Mouse (Mus musculus) midbrain, embryonic 14.5 days (tissue): ENCODE data around the gene Gm20388. TPM values are rescaled to one million over a fixed set of nuclear protein-coding genes. Genes with fewer than 3 reads are reported as not detected.

ENCODE experiments used
- ATAC-seq: fragments of 200-750 bp; cut with Nextera tagmentation; 2 replicates; pipeline ENCODE4 v1.8.0; 2017; ENCODE audit warnings: moderate number of reproducible peaks, moderate library complexity; ENCODE audit not compliant: low FRiP score, low TSS enrichment
- DNase-seq: peaks from one replicate; pipeline ENCODE4 v3.0.0-alpha.2; 2015
- H3K27ac ChIP-seq: fragments of 300-500 bp; sonication (generic); replicated peaks from 2 replicates; pipeline ENCODE4 v1.5.1; 2014; ENCODE audit warnings: mild to moderate bottlenecking, low read depth, low read length, moderate library complexity
- H3K27me3 ChIP-seq: fragments of 300-500 bp; sonication (generic); 2 replicates; pipeline ENCODE4 v1.6.1; 2014; ENCODE audit warnings: low read length, control low read depth, mixed read lengths; ENCODE audit not compliant: control insufficient read depth, insufficient read depth
- H3K36me3 ChIP-seq: fragments of 300-500 bp; sonication (generic); 2 replicates; pipeline ENCODE4 v1.6.1; 2014; ENCODE audit warnings: low read length, control low read depth; ENCODE audit not compliant: control insufficient read depth, insufficient read depth
- H3K4me1 ChIP-seq: fragments of 300-500 bp; sonication (generic); 2 replicates; pipeline ENCODE4 v1.6.1; 2014; ENCODE audit warnings: mild to moderate bottlenecking, antibody characterized with exemption, low read length, control low read depth; ENCODE audit not compliant: control insufficient read depth, insufficient read depth
- H3K4me2 ChIP-seq: fragments of 300-500 bp; sonication (generic); 2 replicates; pipeline ENCODE4 v1.6.1; 2014; ENCODE audit warnings: mild to moderate bottlenecking, low read length, moderate library complexity
- H3K4me3 ChIP-seq: fragments of 300-500 bp; sonication (generic); replicated peaks from 2 replicates; pipeline ENCODE4 v1.5.1; 2014; ENCODE audit warnings: low read depth, low read length
- H3K9ac ChIP-seq: fragments of 300-500 bp; sonication (generic); replicated peaks from 2 replicates; pipeline ENCODE4 v1.6.1; 2014; ENCODE audit warnings: mild to moderate bottlenecking, low read length, moderate library complexity
- H3K9me3 ChIP-seq: fragments of 300-500 bp; sonication (generic); 2 replicates; pipeline ENCODE4 v1.6.1; 2016; ENCODE audit warnings: low read length, control low read depth, mixed read lengths; ENCODE audit not compliant: control insufficient read depth
- WGBS: fragments of 180-500 bp; shearing (Covaris S2); extraction: QIAGEN DNeasy Blood & Tissue Kit; methylation state at CpG from one replicate; pipeline ENCODE4 v1.1.7; 2014; 5-methylcytosine and 5-hydroxymethylcytosine counted together
- polyA plus RNA-seq: library from polyadenylated mRNA; unstranded; fragments of >200 nt; fragmentation: Nextera tagmentation; extraction: Ambion mirVana; gene quantifications from 2 replicates; pipeline ENCODE4 v1.2.1, GENCODE M21; 2014

The Gm20388 gene
- polyA plus RNA-seq, 1 experiment from 2014 or later: 4.1 TPM

DNA sequence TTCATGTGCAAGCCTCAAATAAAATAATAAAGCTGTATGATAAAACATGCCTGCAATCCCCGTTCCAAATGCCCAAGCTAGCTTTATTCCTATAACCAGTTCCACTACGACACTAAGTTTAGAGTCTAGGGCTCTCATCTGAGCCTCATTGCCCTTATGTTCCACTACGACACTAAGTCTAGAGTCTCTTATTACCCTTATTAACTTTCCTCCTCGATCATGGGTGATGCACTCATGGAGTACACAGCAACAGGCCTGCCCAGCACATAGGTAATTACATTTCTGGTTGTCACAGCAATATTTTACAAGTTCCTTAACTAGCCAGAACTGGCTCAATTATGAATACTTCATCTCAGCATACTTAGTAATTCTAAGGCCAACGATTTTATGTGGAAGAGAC, 3095.2 kb downstream of the Gm20388 start:
- H3K27ac ChIP-seq: no peak overlapping the region
- ATAC-seq (no peak), DNase-seq (no peak)
- H3K4me1 ChIP-seq: no peaks in the 10 kb centered on the region
- no peaks in the 10 kb centered on the region for H3K27me3 ChIP-seq
- no peaks in the 10 kb centered on the region for H3K9me3 ChIP-seq
- no peak overlapping the region for H3K9ac ChIP-seq
- H3K4me3 ChIP-seq: no peak overlapping the region
- H3K36me3 ChIP-seq: no peaks in the 10 kb centered on the region
- H3K4me2 ChIP-seq: no peak overlapping the region
- WGBS: 91% methylated on average over 5 of the region's 5 CpGs

DNA sequence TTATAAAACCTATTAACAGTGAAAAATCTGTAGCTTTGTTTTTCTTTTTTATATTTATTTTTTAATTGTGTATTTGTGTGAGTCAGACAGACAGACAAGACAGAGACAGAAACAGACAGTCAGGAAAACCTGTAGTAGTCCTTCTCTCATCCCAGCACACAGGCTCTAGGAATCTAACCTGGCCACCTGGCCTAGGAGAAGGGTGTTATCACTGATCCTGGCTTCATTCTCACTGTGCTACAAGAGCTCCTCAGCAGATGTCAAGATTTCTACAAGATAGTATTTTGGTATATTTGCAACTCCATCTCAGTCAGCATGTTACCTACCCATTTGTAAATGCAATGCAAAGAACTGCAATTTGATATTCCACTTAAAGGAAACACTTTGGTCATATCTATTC, 3100.7 kb downstream of the Gm20388 start:
- no peak overlapping the region for H3K4me2 ChIP-seq
- no peak for ATAC-seq
- no peaks in the 10 kb centered on the region for H3K4me1 ChIP-seq
- no peaks in the 10 kb centered on the region for H3K36me3 ChIP-seq
- no peak for DNase-seq
- no peak overlapping the region for H3K4me3 ChIP-seq
- no peaks in the 10 kb centered on the region for H3K9me3 ChIP-seq
- H3K9ac ChIP-seq: no peak overlapping the region
- H3K27ac ChIP-seq: no peak overlapping the region
- no peaks in the 10 kb centered on the region for H3K27me3 ChIP-seq

DNA sequence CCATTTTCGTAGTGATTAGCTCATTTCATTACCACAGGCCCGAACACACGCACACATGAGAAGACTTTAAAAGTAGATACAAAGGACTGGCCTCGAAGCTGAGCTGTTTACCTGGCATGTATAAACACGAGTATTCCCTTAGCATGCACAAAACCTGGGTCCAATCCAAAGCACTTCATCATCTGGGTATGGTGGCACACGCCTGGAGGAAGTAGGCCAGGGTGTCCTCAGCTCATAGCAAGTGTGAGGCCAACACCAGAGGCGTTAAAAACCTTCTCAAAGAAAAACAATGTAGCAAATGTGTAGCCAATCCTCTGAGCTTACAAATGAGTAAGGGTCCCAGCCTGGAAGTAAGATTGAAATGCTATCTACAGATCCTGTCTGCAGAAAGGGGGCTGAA, 3103.8 kb downstream of the Gm20388 start:
- DNase-seq: no peak
- Histone ChIP-seq H3K4me3 (no peak overlapping the region), H3K9ac (no peak overlapping the region), H3K4me2 (no peak overlapping the region), H3K27me3 (no peaks in the 10 kb centered on the region), H3K4me1 (0 out of 2 replicates have a peak, but pooled peaks cover 8% of the 10 kb centered on the region), H3K36me3 (no peaks in the 10 kb centered on the region), H3K27ac (no peak overlapping the region), H3K9me3 (no peaks in the 10 kb centered on the region)
- 91% methylated on average over 7 of the region's 7 CpGs for WGBS
- no peak for ATAC-seq

DNA sequence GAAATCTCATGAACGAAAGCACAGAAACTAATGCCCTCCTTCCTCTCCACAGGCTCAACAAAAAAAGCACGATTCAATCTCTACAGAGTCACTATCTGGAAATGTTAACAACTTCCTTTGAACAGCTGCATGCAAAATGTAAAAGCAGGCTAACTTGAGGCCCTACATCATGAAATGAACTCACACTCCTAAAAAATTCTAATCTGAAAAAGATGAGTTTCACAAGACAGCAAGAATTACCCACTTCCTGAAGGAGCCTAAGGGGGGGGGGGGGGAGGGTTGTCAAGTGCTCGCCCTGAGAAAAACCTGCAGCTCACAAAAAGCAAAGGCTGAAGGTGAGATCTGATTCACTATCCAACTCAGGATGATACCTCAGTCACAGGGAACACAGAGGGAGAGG, 3104.4 kb downstream of the Gm20388 start:
- Histone ChIP-seq H3K27me3 (no peaks in the 10 kb centered on the region), H3K36me3 (no peaks in the 10 kb centered on the region), H3K27ac (no peak overlapping the region), H3K4me1 (0 out of 2 replicates have a peak, but pooled peaks cover 9% of the 10 kb centered on the region), H3K4me3 (no peak overlapping the region), H3K4me2 (no peak overlapping the region), H3K9me3 (no peaks in the 10 kb centered on the region), H3K9ac (no peak overlapping the region)
- 80% methylated on average over 3 of the region's 3 CpGs for WGBS
- no peak for ATAC-seq
- DNase-seq: no peak

DNA sequence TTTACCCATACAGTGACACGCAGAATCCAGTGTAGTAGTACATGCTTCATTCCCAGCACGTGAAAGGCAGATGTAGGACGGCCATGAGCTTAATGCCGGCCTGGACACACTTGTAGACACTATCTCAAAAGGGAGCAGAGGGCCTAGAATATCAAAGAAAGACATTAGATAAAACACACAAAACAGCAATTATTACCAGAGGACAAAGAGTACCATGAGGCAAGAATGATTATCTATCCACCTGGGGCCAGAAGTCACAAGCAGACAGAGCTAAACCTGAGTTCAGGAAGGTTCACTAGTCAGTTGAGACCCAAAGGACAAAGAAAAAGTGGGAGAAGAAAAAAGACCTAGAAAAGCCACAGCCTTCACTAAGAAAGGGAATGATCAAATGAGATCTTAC, 3106.5 kb downstream of the Gm20388 start:
- WGBS: 92% methylated on average over 4 of the region's 4 CpGs
- DNase-seq (no peak), ATAC-seq (no peak)
- no peak overlapping the region for H3K4me2 ChIP-seq
- no peaks in the 10 kb centered on the region for H3K9me3 ChIP-seq
- H3K36me3 ChIP-seq: no peaks in the 10 kb centered on the region
- 0 out of 2 replicates have a peak, but pooled peaks cover 9% of the 10 kb centered on the region for H3K4me1 ChIP-seq
- no peak overlapping the region for H3K9ac ChIP-seq
- H3K27ac ChIP-seq: no peak overlapping the region
- no peaks in the 10 kb centered on the region for H3K27me3 ChIP-seq
- no peak overlapping the region for H3K4me3 ChIP-seq

DNA sequence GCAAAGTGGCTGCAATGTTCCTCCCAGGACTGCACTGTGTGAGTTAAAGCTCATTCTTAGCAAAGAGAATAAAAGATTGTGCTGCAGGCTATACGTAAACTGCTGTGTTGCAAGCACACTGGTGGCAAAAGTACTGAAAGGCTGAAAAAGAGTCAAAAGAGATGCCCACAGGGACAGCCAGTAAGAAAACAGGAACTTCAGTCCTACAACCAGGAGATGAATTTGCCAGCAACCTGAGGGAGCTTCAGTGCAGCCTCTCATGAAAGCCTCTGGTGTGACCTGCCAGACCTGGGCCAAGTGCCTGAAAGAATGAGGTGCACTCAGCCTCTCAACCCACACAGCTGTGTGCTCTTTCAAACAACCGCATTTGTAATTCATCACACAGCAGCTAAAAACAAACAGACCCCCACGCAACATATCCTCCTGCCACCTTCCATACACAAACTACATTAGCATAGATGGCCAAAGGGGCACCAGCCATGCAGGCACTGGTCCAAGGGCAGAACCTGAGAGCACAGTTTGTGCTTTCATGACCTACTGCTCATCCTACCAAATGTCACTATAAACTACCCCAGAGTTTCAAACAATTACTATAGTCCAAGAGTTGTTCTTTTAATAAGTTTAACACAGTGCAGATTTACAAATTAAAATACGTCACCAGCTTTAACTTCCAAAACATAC, 3108.0 kb downstream of the Gm20388 start:
- Histone ChIP-seq H3K9ac (no peak overlapping the region), H3K36me3 (no peaks in the 10 kb centered on the region), H3K27ac (no peak overlapping the region), H3K4me1 (0 out of 2 replicates have a peak, but pooled peaks cover 9% of the 10 kb centered on the region), H3K4me2 (no peak overlapping the region), H3K4me3 (no peak overlapping the region), H3K27me3 (no peaks in the 10 kb centered on the region), H3K9me3 (no peaks in the 10 kb centered on the region)
- 72% methylated on average over 4 of the region's 4 CpGs for WGBS
- no peak for DNase-seq
- no peak for ATAC-seq

DNA sequence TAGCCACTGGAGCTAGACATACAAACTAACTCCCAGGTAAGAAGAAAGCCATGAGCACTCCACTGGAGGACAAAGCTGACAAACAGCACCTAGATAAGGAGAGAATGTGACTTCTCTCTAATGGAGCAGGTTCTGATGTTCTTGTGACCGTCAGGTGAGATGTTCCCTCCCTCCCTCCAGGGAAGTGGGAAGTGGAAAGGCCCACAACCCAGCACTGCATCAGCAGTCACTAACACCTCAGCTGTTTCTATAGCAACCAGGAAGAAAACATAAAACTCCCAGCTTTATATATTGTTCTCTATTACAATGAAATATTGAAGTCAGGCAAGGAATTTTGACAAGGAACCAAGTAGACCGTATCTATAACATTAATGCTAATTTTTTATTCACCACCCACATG, 3109.4 kb downstream of the Gm20388 start:
- no peak overlapping the region for H3K27ac ChIP-seq
- whole genome bisulfite sequencing: 78% methylated on average over 2 of the region's 2 CpGs
- no peak overlapping the region for H3K4me2 ChIP-seq
- DNase-seq: no peak
- 0 out of 2 replicates have a peak, but pooled peaks cover 9% of the 10 kb centered on the region for H3K4me1 ChIP-seq
- H3K27me3 ChIP-seq: no peaks in the 10 kb centered on the region
- H3K4me3 ChIP-seq: no peak overlapping the region
- ATAC-seq: no peak
- H3K9me3 ChIP-seq: no peaks in the 10 kb centered on the region
- H3K9ac ChIP-seq: no peak overlapping the region
- H3K36me3 ChIP-seq: no peaks in the 10 kb centered on the region

DNA sequence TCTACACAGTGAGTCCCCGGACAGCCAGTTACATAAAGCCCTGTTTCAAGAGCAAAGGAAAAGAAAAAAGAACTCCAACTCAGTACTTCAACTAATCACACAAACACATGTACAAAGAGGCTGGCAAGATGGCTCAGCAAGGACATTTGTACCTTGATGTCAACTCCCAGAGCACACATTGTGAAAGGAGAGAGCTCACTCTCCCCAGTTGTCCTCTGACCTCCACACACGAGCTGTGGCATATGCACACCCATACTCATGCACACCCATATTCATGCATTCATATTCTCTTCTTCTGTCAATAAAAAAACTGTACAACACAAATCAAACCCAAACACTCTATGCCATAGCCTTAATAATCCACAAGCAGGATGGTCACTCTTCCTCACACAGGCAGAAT, 3110.2 kb downstream of the Gm20388 start:
- Histone ChIP-seq H3K27ac (no peak overlapping the region), H3K27me3 (no peaks in the 10 kb centered on the region), H3K4me2 (no peak overlapping the region), H3K36me3 (no peaks in the 10 kb centered on the region), H3K9me3 (no peaks in the 10 kb centered on the region), H3K4me3 (no peak overlapping the region), H3K4me1 (0 out of 2 replicates have a peak, but pooled peaks cover 9% of the 10 kb centered on the region), H3K9ac (no peak overlapping the region)
- DNase-seq (no peak), ATAC-seq (no peak)
- WGBS: 87% methylated on average over 2 of the region's 2 CpGs

DNA sequence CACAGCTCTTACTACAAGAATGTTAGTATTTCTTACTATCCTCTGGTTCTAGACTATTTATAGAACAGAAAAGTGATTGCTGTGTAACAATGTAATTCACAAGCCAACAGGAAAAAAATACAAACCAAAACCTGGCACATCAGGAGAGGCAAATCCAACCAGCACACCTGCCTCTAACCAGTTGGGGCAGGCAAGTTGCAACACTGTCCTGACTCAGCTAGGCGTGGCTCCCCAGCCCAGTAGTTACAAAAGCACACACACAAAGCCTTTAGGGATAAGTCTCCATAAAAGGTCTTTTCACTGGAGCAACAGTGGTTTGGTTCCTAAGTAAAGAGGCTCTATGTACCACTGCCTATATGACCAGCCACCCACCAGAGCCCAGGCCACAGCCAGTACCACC, 3110.6 kb downstream of the Gm20388 start:
- Histone ChIP-seq H3K4me1 (0 out of 2 replicates have a peak, but pooled peaks cover 9% of the 10 kb centered on the region), H3K9me3 (no peaks in the 10 kb centered on the region), H3K9ac (no peak overlapping the region), H3K27me3 (no peaks in the 10 kb centered on the region), H3K4me2 (no peak overlapping the region), H3K36me3 (no peaks in the 10 kb centered on the region), H3K4me3 (no peak overlapping the region), H3K27ac (no peak overlapping the region)
- no peak for DNase-seq
- ATAC-seq: no peak
- WGBS: 68% methylated on average over 1 of the region's 1 CpGs
